Mouse (Mus musculus) embryo, embryonic 10.5 days (tissue): ENCODE data around the gene Palb2.

ENCODE experiments used
- DNase-seq: peaks from one replicate; pipeline ENCODE4 v3.0.0-alpha.2; 2015; ENCODE audit warnings: low spot score

Gene Palb2

GRCm38 (mm10) chr7:122099222-122099621, 33.6 kb downstream of the Palb2 start:
- DNase-seq: peak; percentile 65

GRCm38 (mm10) chr7:122098009-122098408, 34.8 kb downstream of the Palb2 start:
- no peak for DNase-seq

DNA sequence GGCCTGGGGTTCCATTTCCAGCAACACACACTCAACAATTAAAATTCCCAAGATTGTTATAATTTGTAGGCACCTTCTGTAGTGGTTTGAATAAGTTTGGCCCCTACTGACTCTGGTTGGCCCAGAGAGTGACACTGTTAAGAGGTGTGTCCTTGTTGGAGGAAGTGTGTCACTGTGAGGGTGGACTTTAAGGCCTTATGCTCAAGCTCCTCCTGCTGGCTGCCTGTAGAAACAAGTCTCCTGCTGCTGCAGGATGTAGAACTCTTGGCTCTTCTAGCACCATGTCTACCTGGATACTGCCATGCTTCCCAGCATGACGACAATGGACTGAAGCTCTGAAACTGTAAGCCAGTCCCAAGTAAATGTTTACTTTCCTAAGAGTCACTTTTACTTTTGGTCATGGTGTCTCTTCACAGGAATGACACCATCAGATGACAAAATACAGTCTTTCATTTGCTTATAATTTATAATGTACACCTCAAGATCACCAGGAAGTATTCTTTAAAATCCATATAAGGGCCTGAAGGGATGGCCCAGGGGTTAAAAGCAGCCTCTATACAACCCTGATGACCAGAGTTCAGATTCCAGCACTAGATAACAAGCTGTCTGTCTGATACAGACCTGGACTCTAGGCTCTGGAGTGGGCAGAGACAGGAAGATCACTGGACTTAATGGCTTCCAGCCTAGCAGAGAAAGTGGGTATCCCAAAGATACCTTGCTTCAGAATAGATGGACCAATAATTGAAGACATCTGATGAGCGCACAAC, 38.0 kb downstream of the Palb2 start:
- DNase-seq: no peak

GRCm38 (mm10) chr7:122087195-122087982, 45.4 kb downstream of the Palb2 start:
- DNase-seq: no peak

DNA sequence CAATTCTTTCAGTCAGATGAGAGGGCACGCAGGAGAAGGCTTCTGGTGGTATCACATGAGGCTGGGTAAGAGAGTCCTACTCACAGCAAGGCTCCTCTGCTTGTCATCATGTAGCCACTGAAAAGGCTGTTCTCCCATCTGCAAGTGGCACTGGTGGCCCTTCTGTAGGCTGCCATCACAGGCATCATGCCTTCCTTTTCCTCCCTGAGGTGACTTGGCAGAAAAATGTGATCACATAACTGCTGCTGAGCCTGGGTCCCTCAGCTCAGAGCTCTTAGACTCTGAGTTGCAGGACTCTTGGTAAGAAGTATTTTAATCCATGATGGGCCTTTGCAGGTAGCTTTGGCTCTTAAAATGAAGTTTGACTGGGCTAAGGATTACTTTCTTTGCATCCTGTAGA, 51.7 kb downstream of the Palb2 start:
- no peak for DNase-seq

- DNase-seq: no peak
Observed at GRCm38 (mm10) chr7:122079798-122080554, 52.8 kb downstream of the Palb2 start.

DNA sequence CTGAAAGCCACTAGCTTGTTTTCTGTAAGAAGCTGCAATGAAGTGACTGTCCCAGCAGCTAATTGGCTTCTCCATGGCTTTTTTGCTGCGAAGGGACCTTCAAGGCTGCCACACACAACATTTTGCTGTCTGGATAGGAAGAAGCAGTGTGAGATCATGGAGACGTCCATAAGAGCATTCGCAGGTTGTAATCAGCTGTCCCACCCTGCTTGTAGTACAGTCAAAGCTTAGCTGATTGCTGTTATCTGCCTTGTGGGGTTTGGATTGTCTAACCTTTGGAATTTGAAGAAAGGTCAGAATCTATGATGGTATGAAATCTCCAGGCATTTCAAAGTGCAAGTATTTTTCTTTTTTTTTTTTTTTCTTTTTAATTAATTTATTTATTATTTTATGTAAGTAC, 58.4 kb downstream of the Palb2 start:
- no peak for DNase-seq

DNA sequence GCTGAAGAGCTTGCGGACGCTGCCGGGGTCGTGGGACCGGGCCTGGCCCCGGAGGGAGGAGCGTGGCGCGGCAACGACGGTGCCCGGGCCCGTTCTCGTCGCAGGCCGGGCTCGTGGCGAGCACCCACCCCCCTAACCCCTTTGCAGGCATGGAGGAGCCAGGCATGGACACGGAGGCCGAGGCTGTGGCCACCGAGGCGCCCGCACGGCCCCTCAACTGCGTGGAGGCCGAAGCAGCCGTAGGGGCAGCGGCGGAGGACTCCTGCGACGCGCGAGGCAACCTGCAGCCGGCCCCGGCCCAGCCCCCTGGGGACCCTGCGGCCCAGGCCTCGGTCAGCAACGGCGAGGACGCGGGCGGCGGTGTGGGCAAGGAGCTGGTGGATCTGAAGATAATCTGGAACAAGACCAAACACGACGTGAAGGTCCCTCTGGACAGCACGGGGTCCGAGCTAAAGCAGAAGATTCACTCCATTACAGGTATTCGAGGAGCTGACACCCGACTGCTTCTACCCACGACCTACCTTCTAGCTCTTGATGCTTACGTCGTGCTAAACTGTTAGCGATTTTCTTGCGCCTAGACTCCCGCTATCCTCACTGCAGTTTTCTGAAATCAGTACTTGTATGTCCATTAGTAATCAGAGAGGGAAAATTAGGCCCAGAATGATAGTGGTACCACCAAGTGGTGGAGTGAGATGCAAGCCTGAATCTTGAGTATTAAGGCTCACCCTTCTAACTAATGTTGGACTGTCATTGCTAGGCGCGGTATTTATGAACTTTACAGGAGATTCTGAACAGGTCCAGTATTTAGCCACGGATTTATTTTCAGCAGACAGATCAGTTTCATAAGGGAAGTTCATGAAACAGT, 65.0 kb downstream of the Palb2 start:
- peak; percentile 26 for DNase-seq

- peak; percentile 98 for DNase-seq
Observed at GRCm38 (mm10) chr7:122066945-122067516, 65.8 kb downstream of the Palb2 start, which contains the start of the genes Ubfd1 and Ears2. Ubfd1 (plus strand) TSS chr7:122067175. Ears2 (minus strand) TSS chr7:122067263.

- no peak for DNase-seq
Observed at GRCm38 (mm10) chr7:122066102-122066944, 66.5 kb downstream of the Palb2 start.

DNA sequence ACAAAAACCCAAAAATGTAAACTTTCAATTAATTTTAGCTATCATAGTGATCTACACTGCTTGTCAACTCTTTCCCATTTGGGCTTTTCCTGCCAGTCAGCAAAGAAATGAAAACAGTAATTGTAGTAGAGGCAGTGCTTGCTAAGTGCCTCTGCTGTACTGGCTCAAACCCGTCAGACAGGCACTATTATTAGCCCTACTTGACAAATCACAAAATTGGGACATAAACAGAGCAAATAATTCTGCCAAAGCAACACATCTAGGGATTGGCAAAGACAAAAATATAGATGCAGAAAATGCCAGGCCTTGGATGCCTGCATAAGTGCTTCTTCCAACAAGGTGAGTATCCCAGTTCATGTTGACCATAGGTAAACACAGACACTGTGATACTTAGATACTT, 67.1 kb downstream of the Palb2 start:
- no peak for DNase-seq
